Mouse (Mus musculus) limb, embryonic 10.5 days (tissue): ENCODE results near the gene Cfap126. TPM values are rescaled to one million over a fixed set of nuclear protein-coding genes. Genes with fewer than 3 reads are reported as not detected.
"Not testable (repeated sequence)": the region's sequence is repeated elsewhere in the genome, so short reads cannot be mapped to it uniquely, and the experiment has no call there.

Experiments used
- DNase-seq: peaks from one replicate; pipeline ENCODE4 v3.0.0-alpha.2; 2017; ENCODE audit warnings: low spot score
- H3K27ac ChIP-seq: fragments of 300-500 bp; sonication (generic); 2 replicates; pipeline ENCODE4 v1.5.1; 2016; ENCODE audit warnings: mild to moderate bottlenecking
- H3K27me3 ChIP-seq: fragments of 300-500 bp; sonication (generic); 2 replicates; pipeline ENCODE4 v1.6.1; 2016; ENCODE audit warnings: low read depth, mild to moderate bottlenecking; ENCODE audit not compliant: poor library complexity, severe bottlenecking
- H3K36me3 ChIP-seq: fragments of 300-500 bp; sonication (generic); 2 replicates; pipeline ENCODE4 v1.6.1; 2016; ENCODE audit warnings: mild to moderate bottlenecking, moderate library complexity
- H3K4me1 ChIP-seq: fragments of 300-500 bp; sonication (generic); 2 replicates; pipeline ENCODE4 v1.6.1; 2016
- H3K4me3 ChIP-seq: fragments of 300-500 bp; sonication (generic); 2 replicates; pipeline ENCODE4 v1.5.1; 2016; ENCODE audit warnings: mild to moderate bottlenecking, moderate library complexity
- H3K9me3 ChIP-seq: fragments of 300-500 bp; sonication (generic); replicated peaks from 2 replicates; pipeline ENCODE4 v1.6.1; 2016; ENCODE audit warnings: mild to moderate bottlenecking
- WGBS: fragments of 180-500 bp; shearing (Covaris S2); methylation state at CpG from one replicate; pipeline ENCODE4 v1.1.7; 2016; 5-methylcytosine and 5-hydroxymethylcytosine counted together
- polyA plus RNA-seq: library from polyadenylated mRNA; unstranded; fragments of >200 nt; fragmentation: Nextera tagmentation; extraction: Ambion mirVana; gene quantifications from 2 replicates; pipeline ENCODE4 v1.2.1, GENCODE M21; 2016

Gene Cfap126
- polyA plus RNA-seq, result 1.0 and 1.1 TPM in 2 replicates

GRCm38 (mm10) chr1:171113873-171114299 lies at the start of gene Cfap126:
Cfap126 (plus strand) TSS chr1:171113918.
- Histone ChIP-seq H3K4me3 (peak within 1 kb of the TSS; percentile 62), H3K27ac (peak within 1 kb of the TSS; percentile 84), H3K9me3 (no peaks in the 10 kb centered on the region), H3K36me3 (no peaks in the 10 kb centered on the region), H3K27me3 (no peaks in the 10 kb centered on the region), H3K4me1 (peaks cover 16% of the 10 kb centered on the region)
- DNase-seq, result peak; percentile 77
- 1% methylated on average over 24 of the region's 24 CpGs for WGBS

DNA sequence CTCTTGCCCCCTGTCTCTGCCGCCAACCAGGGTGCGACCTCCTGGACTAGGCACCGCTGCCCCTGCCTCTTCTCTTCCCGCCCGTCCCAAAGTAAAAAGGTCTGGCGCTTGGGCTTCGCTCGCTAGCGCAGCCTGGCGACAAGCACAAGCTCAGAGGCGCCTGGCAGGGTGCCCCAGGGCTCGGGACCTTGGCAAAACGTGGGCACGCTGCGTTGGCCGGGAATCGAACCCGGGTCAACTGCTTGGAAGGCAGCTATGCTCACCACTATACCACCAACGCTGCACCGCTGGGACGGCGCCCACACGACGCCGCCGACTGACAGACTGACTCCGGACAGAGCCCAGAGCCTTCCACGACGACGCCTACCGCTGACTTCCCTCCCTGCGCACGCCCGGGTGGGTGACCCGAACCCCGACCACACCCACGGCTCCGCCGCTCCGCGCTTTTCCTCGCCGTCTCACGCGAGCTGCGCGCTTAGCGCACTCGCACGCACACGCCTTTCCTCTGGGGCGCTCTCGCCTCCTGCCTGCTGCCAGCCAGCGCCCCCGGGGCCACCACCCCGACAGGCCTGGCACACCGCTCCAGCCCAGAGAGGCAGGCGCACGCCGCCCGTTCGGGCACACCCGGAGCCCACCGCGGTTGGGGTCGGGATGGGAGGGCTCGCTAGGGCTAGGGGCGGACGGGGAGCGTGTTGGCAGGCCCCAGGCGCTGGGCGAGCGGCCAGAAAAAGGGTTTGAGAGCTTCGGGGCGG lies 49.1 kb upstream of the Cfap126 start, which contains the start of gene Fcgr3:
Fcgr3 (minus strand) TSS at position 445 of the 752 bp plus-strand sequence.
- H3K9me3 ChIP-seq, H3K27ac ChIP-seq, H3K36me3 ChIP-seq: not testable (repeated sequence)
- DNase-seq, result peak; percentile 92
- Histone ChIP-seq H3K27me3 (peaks cover 46% of the 10 kb centered on the region), H3K4me1 (peaks cover 15% of the 10 kb centered on the region), H3K4me3 (peak within 1 kb of the TSS; percentile 46)
- 1% methylated on average over 45 of the region's 75 CpGs for WGBS

GRCm38 (mm10) chr1:171065243-171065587 lies 48.5 kb upstream of the Cfap126 start:
- H3K27me3 ChIP-seq, result peaks cover 52% of the 10 kb centered on the region
- not testable (repeated sequence) for H3K27ac ChIP-seq, H3K36me3 ChIP-seq, DNase-seq, H3K9me3 ChIP-seq
- peaks cover 14% of the 10 kb centered on the region for H3K4me1 ChIP-seq
- H3K4me3 ChIP-seq, result peak overlapping the region; percentile 46
- under 1% methylated on average over 25 of the region's 35 CpGs for WGBS

DNA sequence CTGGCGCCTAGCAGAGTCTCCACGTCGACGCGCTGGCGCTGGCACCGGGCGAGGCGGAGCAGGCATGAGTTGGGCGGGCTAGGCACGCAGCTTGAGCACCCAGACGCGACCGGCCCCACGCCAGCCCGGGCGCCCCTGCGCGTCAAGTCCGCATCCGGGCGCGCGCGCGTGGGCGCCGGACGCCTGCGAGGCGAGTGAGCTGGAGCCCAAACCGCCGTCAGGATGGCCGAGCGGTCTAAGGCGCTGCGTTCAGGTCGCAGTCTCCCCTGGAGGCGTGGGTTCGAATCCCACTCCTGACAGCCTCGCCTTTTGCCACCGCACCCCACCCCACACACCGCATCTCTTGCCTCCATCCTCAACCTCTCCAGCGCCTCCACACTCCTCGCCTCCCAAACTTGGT lies 48.0 kb upstream of the Cfap126 start:
- not testable (repeated sequence) for H3K27ac ChIP-seq, DNase-seq, H3K9me3 ChIP-seq, H3K36me3 ChIP-seq
- WGBS, result 7% methylated on average over 31 of the region's 45 CpGs
- Histone ChIP-seq H3K27me3 (peaks cover 57% of the 10 kb centered on the region), H3K4me3 (peak overlapping the region; percentile 46), H3K4me1 (peaks cover 11% of the 10 kb centered on the region)

GRCm38 (mm10) chr1:171066583-171066982 lies 47.1 kb upstream of the Cfap126 start:
- not testable (repeated sequence) for DNase-seq, H3K4me3 ChIP-seq, H3K9me3 ChIP-seq, H3K36me3 ChIP-seq, H3K27ac ChIP-seq
- Histone ChIP-seq H3K27me3 (peaks cover 64% of the 10 kb centered on the region), H3K4me1 (peaks cover 11% of the 10 kb centered on the region)
- WGBS, result 23% methylated on average over 3 of the region's 10 CpGs

- Histone ChIP-seq H3K4me1 (peaks cover 11% of the 10 kb centered on the region), H3K27me3 (peaks cover 63% of the 10 kb centered on the region)
- not testable (repeated sequence) for H3K9me3 ChIP-seq, H3K27ac ChIP-seq, H3K36me3 ChIP-seq, H3K4me3 ChIP-seq
- peak; percentile 54 for DNase-seq
- 49% methylated on average over 5 of the region's 5 CpGs for WGBS
Observed at GRCm38 (mm10) chr1:171067928-171068327, 45.8 kb upstream of the Cfap126 start.

- H3K36me3 ChIP-seq, H3K4me1 ChIP-seq, H3K9me3 ChIP-seq, H3K4me3 ChIP-seq, H3K27ac ChIP-seq: not testable (repeated sequence)
- 69% methylated on average over 3 of the region's 3 CpGs for WGBS
- H3K27me3 ChIP-seq, result peaks cover 59% of the 10 kb centered on the region
- DNase-seq, result peak; percentile 66
Observed at GRCm38 (mm10) chr1:171069508-171069907, 44.2 kb upstream of the Cfap126 start.

GRCm38 (mm10) chr1:171070879-171071278 lies 42.8 kb upstream of the Cfap126 start:
- not testable (repeated sequence) for H3K27ac ChIP-seq, H3K9me3 ChIP-seq, H3K4me1 ChIP-seq, H3K4me3 ChIP-seq, H3K36me3 ChIP-seq, DNase-seq
- WGBS, result 23% methylated on average over 16 of the region's 16 CpGs
- peaks cover 50% of the 10 kb centered on the region for H3K27me3 ChIP-seq

- peaks cover 46% of the 10 kb centered on the region for H3K27me3 ChIP-seq
- not testable (repeated sequence) for DNase-seq, H3K36me3 ChIP-seq, H3K4me3 ChIP-seq, H3K9me3 ChIP-seq, H3K27ac ChIP-seq, H3K4me1 ChIP-seq
- 0% methylated on average over 1 of the region's 35 CpGs for WGBS
Observed at GRCm38 (mm10) chr1:171071726-171072125, 42.0 kb upstream of the Cfap126 start.

DNA sequence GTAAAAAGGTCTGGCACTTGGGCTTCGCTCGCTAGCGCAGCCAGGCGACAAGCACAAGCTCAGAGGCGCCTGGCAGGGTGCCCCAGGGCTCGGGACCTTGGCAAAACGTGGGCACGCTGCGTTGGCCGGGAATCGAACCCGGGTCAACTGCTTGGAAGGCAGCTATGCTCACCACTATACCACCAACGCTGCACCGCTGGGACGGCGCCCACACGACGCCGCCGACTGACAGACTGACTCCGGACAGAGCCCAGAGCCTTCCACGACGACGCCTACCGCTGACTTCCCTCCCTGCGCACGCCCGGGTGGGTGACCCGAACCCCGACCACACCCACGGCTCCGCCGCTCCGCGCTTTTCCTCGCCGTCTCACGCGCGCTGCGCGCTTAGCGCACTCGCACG lies 41.5 kb upstream of the Cfap126 start:
- H3K9me3 ChIP-seq, H3K27ac ChIP-seq, DNase-seq, H3K4me3 ChIP-seq, H3K4me1 ChIP-seq, H3K36me3 ChIP-seq: not testable (repeated sequence)
- peaks cover 48% of the 10 kb centered on the region for H3K27me3 ChIP-seq
- no CpG with 5 or more reads among the region's 45 CpGs for WGBS

DNA sequence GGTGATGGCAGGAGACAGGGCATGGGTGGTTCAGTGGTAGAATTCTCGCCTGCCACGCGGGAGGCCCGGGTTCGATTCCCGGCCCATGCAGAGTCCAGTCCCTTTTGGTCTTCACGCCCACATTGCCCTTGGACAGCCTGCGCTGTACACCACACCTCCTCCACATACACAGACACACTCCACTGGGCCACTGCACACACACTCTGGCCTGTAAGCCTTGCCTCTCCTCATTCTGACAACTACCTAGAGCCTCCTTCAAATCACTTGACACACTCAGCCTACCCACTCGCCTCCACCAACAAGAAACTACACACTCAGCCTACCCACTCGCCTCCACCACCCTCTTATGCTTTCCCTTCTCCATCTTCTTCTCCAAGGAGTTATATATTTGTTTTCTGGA lies 39.4 kb upstream of the Cfap126 start:
- peaks cover 59% of the 10 kb centered on the region for H3K27me3 ChIP-seq

GRCm38 (mm10) chr1:171076176-171076575 lies 37.5 kb upstream of the Cfap126 start:
- not testable (repeated sequence) for H3K4me3 ChIP-seq, DNase-seq, H3K27ac ChIP-seq, H3K4me1 ChIP-seq, H3K36me3 ChIP-seq, H3K9me3 ChIP-seq
- peaks cover 41% of the 10 kb centered on the region for H3K27me3 ChIP-seq
- WGBS, result 73% methylated on average over 4 of the region's 5 CpGs

More for the DNA sequence above, 39.4 kb upstream of the Cfap126 start:
- H3K27ac ChIP-seq, H3K4me3 ChIP-seq, H3K9me3 ChIP-seq, H3K36me3 ChIP-seq, H3K4me1 ChIP-seq: not testable (repeated sequence)
- WGBS, result 20% methylated on average over 8 of the region's 10 CpGs
- DNase-seq, result peak; percentile 66

DNA sequence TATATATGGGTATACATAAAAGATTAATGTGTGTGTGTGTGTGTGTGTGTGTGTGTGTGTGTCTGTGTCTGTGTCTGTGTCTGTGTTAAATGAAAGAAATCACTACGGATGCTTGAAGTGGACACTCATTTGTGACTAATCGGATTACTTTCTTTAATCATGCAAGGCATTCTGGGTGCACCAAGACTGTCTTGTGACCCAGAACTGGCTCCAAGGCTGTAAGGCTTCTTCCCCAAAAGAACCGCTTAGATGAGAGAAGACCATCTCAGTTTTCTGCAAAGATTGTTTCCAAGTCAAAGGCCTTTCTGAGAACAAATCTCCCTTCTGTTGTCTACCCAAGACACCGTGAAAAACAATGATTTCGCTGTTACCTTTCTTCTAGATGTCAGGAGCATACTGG lies 36.5 kb upstream of the Cfap126 start:
- H3K9me3 ChIP-seq, DNase-seq, H3K36me3 ChIP-seq, H3K27ac ChIP-seq, H3K4me1 ChIP-seq, H3K4me3 ChIP-seq: not testable (repeated sequence)
- 46% methylated on average over 5 of the region's 5 CpGs for WGBS
- H3K27me3 ChIP-seq, result peaks cover 46% of the 10 kb centered on the region

GRCm38 (mm10) chr1:171077955-171078354 lies 35.8 kb upstream of the Cfap126 start:
- not testable (repeated sequence) for H3K36me3 ChIP-seq, H3K27ac ChIP-seq, DNase-seq, H3K9me3 ChIP-seq, H3K4me1 ChIP-seq
- WGBS, result 7% methylated on average over 19 of the region's 27 CpGs
- Histone ChIP-seq H3K4me3 (peak overlapping the region; percentile 18; the same call in 1 of the 2 replicates), H3K27me3 (peaks cover 49% of the 10 kb centered on the region)
